Mouse (Mus musculus): Measurements from ENCODE around the gene Plk5. TPM values are rescaled to one million over a fixed set of nuclear protein-coding genes. Genes with fewer than 3 reads are reported as not detected.

The Plk5 gene
- polyA plus RNA-seq (2015; fragmentation: Nextera tagmentation; extraction: Ambion mirVana), result 0.03 and 0.06 TPM in 2 replicates

DNA sequence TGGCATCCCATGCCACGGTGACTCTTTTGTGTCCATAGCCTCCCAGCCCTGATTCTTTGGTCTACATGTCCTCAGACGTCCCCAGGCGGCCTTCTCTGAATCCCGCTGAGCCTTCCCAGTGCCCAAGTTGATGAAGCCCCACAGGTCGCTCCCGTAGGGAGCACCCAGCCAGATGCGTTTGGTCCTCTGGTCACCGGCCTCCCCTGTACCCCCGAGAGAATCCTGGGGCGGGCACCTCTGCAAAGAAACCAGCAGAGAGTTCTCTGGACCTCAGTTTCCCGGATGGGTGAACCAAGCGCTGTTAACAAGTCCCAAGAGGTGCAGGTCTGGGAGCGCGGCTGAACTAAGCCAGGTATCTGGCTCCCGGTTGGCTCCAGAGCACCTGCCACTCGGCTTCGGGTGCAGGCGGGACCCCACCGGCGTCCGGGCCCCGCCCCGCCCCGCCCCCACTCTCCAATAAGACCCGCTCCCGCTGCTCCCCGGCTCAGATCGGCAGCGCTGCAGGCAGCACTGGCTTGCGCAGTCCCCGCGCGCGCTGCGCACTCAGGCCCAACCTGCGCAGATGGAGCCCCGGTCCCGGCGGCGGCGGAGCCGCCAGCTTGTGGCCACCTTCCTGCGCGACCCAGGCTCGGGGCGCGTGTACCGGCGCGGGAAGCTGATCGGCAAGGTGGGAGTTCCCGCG lies at the start of gene Plk5:
Plk5 (plus strand) TSS at position 459 of the 682 bp plus-strand sequence.
- no peak within 1 kb of the TSS for H3K4me3 ChIP-seq (replicated peaks)
- no peak within 1 kb of the TSS for H3K27ac ChIP-seq (replicated peaks)
- no peak for ATAC-seq (ENCODE audit: insufficient read depth)
- no peak within 1 kb of the TSS for H3K9ac ChIP-seq
- no peaks in the 10 kb centered on the region for H3K9me3 ChIP-seq (replicated peaks)
- 2% methylated on average over 53 of the region's 53 CpGs for WGBS (ENCODE audit: insufficient replicate concordance)
- H3K27me3 ChIP-seq, result peaks cover 100% of the 10 kb centered on the region
- H3K4me2 ChIP-seq, result peak within 1 kb of the TSS; percentile 10
- peaks cover 21% of the 10 kb centered on the region for H3K4me1 ChIP-seq (replicated peaks)
- no peaks in the 10 kb centered on the region for H3K36me3 ChIP-seq (replicated peaks)

GRCm38 (mm10) chr10:80311560-80311959 lies 44.7 kb upstream of the Plk5 start:
- H3K9ac ChIP-seq, result no peak overlapping the region
- 67% methylated on average over 16 of the region's 16 CpGs for WGBS (ENCODE audit: insufficient replicate concordance)
- peaks cover 12% of the 10 kb centered on the region for H3K4me1 ChIP-seq (replicated peaks)
- H3K9me3 ChIP-seq (replicated peaks), result no peaks in the 10 kb centered on the region
- H3K4me3 ChIP-seq (replicated peaks), result no peak overlapping the region
- ATAC-seq (ENCODE audit: insufficient read depth), result no peak
- H3K4me2 ChIP-seq, result no peak overlapping the region
- H3K36me3 ChIP-seq (replicated peaks), result no peaks in the 10 kb centered on the region
- H3K27ac ChIP-seq (replicated peaks), result no peak overlapping the region
- H3K27me3 ChIP-seq, result peaks cover 100% of the 10 kb centered on the region

DNA sequence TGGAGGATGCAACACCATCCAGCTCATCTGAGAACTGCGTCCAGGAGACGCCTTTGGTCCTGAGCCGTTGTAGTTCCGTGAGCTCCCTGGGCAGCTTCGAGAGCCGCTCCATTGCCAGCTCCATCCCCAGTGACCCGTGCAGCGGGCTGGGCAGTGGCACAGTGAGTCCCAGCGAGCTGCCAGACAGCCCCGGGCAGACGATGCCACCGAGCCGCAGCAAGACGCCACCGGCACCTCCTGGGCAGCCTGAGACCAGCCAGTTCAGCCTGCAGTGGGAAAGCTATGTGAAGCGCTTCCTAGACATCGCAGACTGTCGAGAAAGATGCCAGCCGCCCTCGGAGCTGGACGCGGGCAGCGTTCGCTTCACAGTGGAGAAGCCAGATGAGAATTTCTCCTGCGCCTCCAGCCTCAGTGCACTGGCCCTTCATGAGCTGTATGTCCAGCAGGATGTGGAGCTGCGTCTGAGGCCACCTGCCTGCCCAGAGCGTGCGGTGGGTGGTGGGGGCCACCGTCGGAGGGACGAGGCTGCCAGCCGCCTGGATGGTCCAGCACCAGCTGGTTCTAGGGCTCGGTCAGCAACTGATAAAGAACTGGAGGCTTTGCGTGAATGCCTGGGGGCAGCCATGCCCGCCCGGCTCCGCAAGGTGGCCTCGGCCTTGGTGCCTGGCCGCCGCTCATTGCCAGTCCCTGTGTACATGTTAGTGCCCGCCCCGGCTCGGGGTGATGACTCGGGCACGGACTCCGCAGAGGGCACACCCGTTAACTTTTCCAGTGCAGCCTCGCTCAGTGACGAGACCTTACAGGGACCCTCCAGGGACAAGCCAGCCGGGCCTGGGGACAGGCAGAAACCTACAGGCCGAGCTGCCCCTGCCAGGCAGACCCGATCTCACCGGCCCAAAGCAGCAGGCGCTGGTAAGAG lies 43.4 kb upstream of the Plk5 start:
- 57% methylated on average over 54 of the region's 54 CpGs for WGBS (ENCODE audit: insufficient replicate concordance)
- Histone ChIP-seq H3K9ac (no peak overlapping the region), H3K27me3 (peaks cover 93% of the 10 kb centered on the region), H3K9me3 (replicated peaks) (no peaks in the 10 kb centered on the region), H3K4me1 (replicated peaks) (peaks cover 25% of the 10 kb centered on the region), H3K27ac (replicated peaks) (no peak overlapping the region), H3K4me2 (no peak overlapping the region), H3K4me3 (replicated peaks) (no peak overlapping the region), H3K36me3 (replicated peaks) (peaks cover 5% of the 10 kb centered on the region)
- no peak for ATAC-seq (ENCODE audit: insufficient read depth)

- H3K4me1 ChIP-seq (replicated peaks), result peaks cover 33% of the 10 kb centered on the region
- H3K4me3 ChIP-seq (replicated peaks), result no peak overlapping the region
- no peak overlapping the region for H3K4me2 ChIP-seq
- H3K27me3 ChIP-seq, result peaks cover 84% of the 10 kb centered on the region
- H3K27ac ChIP-seq (replicated peaks), result no peak overlapping the region
- peaks cover 14% of the 10 kb centered on the region for H3K36me3 ChIP-seq (replicated peaks)
- no peak for ATAC-seq (ENCODE audit: insufficient read depth)
- WGBS (ENCODE audit: insufficient replicate concordance), result 20% methylated on average over 20 of the region's 20 CpGs
- no peaks in the 10 kb centered on the region for H3K9me3 ChIP-seq (replicated peaks)
- H3K9ac ChIP-seq, result no peak overlapping the region
These were observed 42.5 kb upstream of the Plk5 start for GRCm38 (mm10) chr10:80313627-80314201.

DNA sequence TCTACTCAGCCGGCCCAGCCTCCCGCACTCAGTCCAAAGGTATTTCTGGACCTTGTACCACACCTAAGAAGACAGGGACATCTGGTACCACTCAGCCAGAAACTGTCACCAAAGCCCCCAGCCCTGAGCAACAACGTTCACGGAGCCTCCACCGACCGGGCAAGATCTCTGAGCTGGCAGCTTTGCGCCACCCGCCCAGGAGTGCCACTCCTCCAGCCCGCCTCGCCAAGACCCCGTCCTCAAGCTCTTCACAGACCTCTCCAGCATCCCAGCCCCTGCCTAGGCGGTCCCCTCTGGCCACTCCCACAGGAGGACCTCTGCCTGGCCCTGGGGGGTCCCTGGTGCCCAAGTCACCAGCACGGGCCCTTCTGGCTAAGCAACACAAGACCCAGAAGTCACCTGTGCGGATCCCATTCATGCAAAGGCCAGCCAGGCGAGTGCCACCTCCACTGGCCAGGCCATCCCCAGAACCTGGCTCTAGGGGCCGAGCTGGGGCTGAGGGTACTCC lies 41.7 kb upstream of the Plk5 start:
- H3K27ac ChIP-seq (replicated peaks), result no peak overlapping the region
- no peak overlapping the region for H3K4me2 ChIP-seq
- 44% methylated on average over 16 of the region's 16 CpGs for WGBS (ENCODE audit: insufficient replicate concordance)
- H3K9ac ChIP-seq, result no peak overlapping the region
- H3K4me3 ChIP-seq (replicated peaks), result no peak overlapping the region
- peaks cover 21% of the 10 kb centered on the region for H3K36me3 ChIP-seq (replicated peaks)
- H3K27me3 ChIP-seq, result peaks cover 76% of the 10 kb centered on the region
- no peak for ATAC-seq (ENCODE audit: insufficient read depth)
- H3K9me3 ChIP-seq (replicated peaks), result no peaks in the 10 kb centered on the region
- peaks cover 41% of the 10 kb centered on the region for H3K4me1 ChIP-seq (replicated peaks)

- peaks cover 68% of the 10 kb centered on the region for H3K27me3 ChIP-seq
- no peak for ATAC-seq (ENCODE audit: insufficient read depth)
- no peaks in the 10 kb centered on the region for H3K9me3 ChIP-seq (replicated peaks)
- H3K9ac ChIP-seq, result no peak overlapping the region
- WGBS (ENCODE audit: insufficient replicate concordance), result 43% methylated on average over 27 of the region's 27 CpGs
- no peak overlapping the region for H3K27ac ChIP-seq (replicated peaks)
- H3K36me3 ChIP-seq (replicated peaks), result peaks cover 21% of the 10 kb centered on the region
- no peak overlapping the region for H3K4me3 ChIP-seq (replicated peaks)
- H3K4me2 ChIP-seq, result no peak overlapping the region
- peaks cover 46% of the 10 kb centered on the region for H3K4me1 ChIP-seq (replicated peaks)
These were observed 40.9 kb upstream of the Plk5 start for GRCm38 (mm10) chr10:80315315-80315714.

DNA sequence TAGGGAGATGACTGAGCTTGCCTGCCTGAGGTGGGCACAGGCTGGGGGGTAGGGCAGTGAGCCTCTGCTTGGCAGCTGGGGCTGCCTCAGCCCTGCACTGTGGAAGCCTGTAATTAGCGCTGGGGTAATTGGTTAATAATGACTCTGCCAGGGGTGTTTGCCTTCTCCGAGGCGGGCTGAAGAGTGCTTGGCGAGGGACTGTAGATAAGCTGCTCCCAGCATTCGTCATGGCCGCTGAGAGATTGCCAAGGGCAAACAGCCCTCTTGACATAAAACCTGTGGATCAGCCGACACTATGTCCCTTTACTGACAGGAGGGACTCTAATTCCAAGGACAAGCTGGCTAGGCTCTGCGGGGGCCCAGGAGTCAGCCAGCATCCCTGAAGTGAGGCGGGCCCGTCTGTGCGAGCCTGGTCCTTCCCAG lies 39.9 kb upstream of the Plk5 start:
- Histone ChIP-seq H3K27ac (replicated peaks) (0 out of 2 replicates have a peak overlapping the region, but pooled peaks have one; percentile 31), H3K9ac (no peak overlapping the region), H3K9me3 (replicated peaks) (no peaks in the 10 kb centered on the region), H3K36me3 (replicated peaks) (peaks cover 21% of the 10 kb centered on the region), H3K27me3 (peaks cover 58% of the 10 kb centered on the region), H3K4me3 (replicated peaks) (no peak overlapping the region), H3K4me2 (peak overlapping the region; percentile 38; the same call in 1 of the 2 replicates), H3K4me1 (replicated peaks) (peaks cover 56% of the 10 kb centered on the region)
- ATAC-seq (ENCODE audit: insufficient read depth), result no peak
- WGBS (ENCODE audit: insufficient replicate concordance), result 21% methylated on average over 11 of the region's 11 CpGs

DNA sequence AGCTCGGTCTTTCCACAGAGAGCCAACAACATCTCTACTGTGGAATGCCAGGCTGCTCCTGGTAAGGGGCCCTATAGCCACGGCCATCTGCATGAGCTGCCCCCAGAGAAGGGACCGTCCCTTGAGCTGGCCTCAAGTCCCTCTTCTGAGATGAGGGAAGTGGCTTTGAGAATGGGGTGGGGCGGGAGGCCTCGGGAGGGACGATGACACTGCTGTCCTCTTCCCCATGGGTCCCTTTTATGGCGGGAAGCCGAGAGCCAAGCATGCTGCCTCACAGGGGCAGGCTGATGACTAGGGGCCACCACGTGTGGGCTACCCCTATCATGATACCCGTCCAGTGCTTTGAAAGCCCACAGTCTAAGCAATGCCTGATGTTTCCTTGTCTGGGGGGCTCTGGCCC lies 39.2 kb upstream of the Plk5 start:
- ATAC-seq (ENCODE audit: insufficient read depth), result no peak; the same call in 1 of the 2 replicates
- H3K27me3 ChIP-seq, result peaks cover 51% of the 10 kb centered on the region
- H3K4me2 ChIP-seq, result peak overlapping the region; percentile 38
- no peaks in the 10 kb centered on the region for H3K9me3 ChIP-seq (replicated peaks)
- WGBS (ENCODE audit: insufficient replicate concordance), result 23% methylated on average over 10 of the region's 10 CpGs
- peaks cover 21% of the 10 kb centered on the region for H3K36me3 ChIP-seq (replicated peaks)
- H3K9ac ChIP-seq, result peak overlapping the region; percentile 7; the same call in 1 of the 2 replicates
- H3K4me3 ChIP-seq (replicated peaks), result no peak overlapping the region
- H3K4me1 ChIP-seq (replicated peaks), result peaks cover 63% of the 10 kb centered on the region
- H3K27ac ChIP-seq (replicated peaks), result 0 out of 2 replicates have a peak overlapping the region, but pooled peaks have one; percentile 35

DNA sequence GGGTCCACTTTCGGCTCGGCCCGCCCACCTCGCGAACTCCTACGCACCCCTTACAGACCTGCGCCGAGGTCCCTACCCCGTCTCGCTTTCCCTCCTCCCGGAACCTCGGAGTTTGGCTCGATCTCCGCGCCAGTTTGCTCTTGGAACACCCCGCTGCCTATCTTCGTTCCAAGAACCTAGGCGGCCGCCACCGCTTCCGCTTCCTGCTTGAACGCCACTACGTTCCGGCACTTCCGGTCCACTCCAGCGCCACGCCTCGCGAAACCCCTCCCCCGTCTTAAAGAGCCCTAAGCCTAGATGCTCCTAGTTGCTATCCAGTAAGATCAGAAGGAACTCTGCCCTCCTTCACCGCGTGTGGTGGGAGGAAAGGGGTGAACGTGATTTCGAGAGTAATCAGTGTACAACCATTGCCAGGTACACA lies 35.9 kb upstream of the Plk5 start, which contains the start of gene 2310011J03Rik:
2310011J03Rik (minus strand) TSS at position 198 of the 421 bp plus-strand sequence.
- Histone ChIP-seq H3K27ac (replicated peaks) (peak within 1 kb of the TSS; percentile 87), H3K4me3 (replicated peaks) (peak within 1 kb of the TSS; percentile 86), H3K27me3 (peaks cover 18% of the 10 kb centered on the region), H3K4me2 (peak within 1 kb of the TSS; percentile 100), H3K9me3 (replicated peaks) (no peaks in the 10 kb centered on the region), H3K36me3 (replicated peaks) (peaks cover 21% of the 10 kb centered on the region), H3K9ac (peak within 1 kb of the TSS; percentile 85), H3K4me1 (replicated peaks) (peaks cover 94% of the 10 kb centered on the region)
- ATAC-seq (ENCODE audit: insufficient read depth), result peak; percentile 41; the same call in 1 of the 2 replicates
- WGBS (ENCODE audit: insufficient replicate concordance), result under 1% methylated on average over 34 of the region's 34 CpGs

DNA sequence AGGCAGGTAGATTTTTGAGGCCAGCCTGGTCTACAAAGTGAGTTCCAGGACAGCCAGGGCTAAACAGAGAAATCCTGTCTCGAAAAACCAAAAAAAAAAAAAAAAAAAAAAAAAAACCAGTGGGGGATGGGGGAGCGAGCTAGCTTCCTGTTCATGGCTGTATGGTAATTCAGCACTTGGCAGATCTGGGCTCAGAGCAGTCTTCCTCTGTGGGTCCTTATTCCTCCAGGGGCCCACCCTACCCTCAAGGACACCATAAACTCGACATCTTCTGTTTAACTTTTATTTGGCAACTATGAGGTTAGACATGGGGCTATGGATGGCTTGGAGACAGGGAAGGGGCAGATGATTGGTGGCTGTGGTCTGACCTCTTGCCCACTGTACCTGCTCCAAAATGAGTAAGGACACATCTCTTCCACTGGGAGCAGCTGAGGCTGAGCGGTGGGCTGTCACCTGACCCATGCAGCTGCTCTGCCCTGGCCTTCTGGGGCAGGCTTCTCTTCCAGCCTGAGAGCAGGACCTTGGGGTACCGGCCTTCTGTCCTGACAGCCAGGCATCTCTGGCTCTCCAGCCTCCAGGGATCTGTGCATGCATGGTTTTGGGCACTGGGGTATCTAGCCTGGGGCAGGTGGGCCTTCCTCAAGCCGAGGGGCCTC lies 35.1 kb upstream of the Plk5 start:
- ATAC-seq (ENCODE audit: insufficient read depth), result no peak
- Histone ChIP-seq H3K27ac (replicated peaks) (peak overlapping the region; percentile 87), H3K4me1 (replicated peaks) (peaks cover 89% of the 10 kb centered on the region), H3K4me3 (replicated peaks) (peak overlapping the region; percentile 86), H3K36me3 (replicated peaks) (peaks cover 21% of the 10 kb centered on the region), H3K27me3 (peaks cover 10% of the 10 kb centered on the region), H3K4me2 (peak overlapping the region; percentile 100), H3K9me3 (replicated peaks) (no peaks in the 10 kb centered on the region), H3K9ac (peak overlapping the region; percentile 5; the same call in 1 of the 2 replicates)
- 47% methylated on average over 6 of the region's 6 CpGs for WGBS (ENCODE audit: insufficient replicate concordance)

Measured in liver, embryonic 15.5 days (tissue).